In the genomic region with DNA sequence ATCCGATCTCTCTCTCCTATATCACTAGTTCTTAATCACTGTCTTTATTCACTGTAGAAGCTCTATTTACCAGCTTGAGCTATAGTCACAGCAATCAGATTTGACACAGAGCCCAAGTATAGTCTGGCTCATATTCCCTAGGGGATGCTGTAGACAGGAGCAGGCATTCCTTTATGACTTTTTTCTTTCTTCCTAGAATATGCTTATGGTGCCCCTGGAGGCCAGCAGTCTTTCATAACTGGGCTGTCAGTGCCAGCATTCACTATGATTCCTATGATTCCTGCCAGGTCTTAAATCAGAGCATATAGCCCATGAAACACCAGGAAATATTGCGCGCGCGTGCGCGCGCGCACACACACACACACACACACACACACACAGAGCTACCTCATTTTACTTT, we compare ENCODE assay signal across 12 mouse cellular contexts.
DNase-seq lines count a peak whose midpoint lies in the region; ATAC-seq and TF ChIP-seq lines count a peak whose summit lies in the region.
"Had no signal": no experiment of that assay in that cellular context is flagged by ENCODE, and none has a peak within 500 bp of the region (broad histone marks: within the 10 kb centered on the region; RNA-seq: fewer than 3 reads in every experiment).

No protein-coding gene starts in this region.

- no peak overlapping the region for H3K27ac ChIP-seq in cerebellum, adult 2 months (ENCODE audit: insufficient read depth, low read length)
- H3K27ac ChIP-seq in forebrain, embryonic 14.5 days (ENCODE audit: low read depth, low read length), result peak overlapping the region; percentile 15; the same call in 1 of the 2 replicates
- H3K27ac ChIP-seq in midbrain, embryonic 15.5 days, result no peak overlapping the region
- H3K27ac ChIP-seq: liver, embryonic 14.5 days had no signal

- ATAC-seq in forebrain, embryonic 14.5 days, result peak; percentile 93
- ATAC-seq in midbrain, embryonic 15.5 days (replicated peaks), result peak; percentile 92

- no peak overlapping the region for H3K4me3 ChIP-seq in cerebellum, adult 2 months (replicated peaks; ENCODE audit: insufficient read depth, low read depth, low read length)
- H3K4me3 ChIP-seq in forebrain, embryonic 14.5 days (ENCODE audit: low read depth, low read length), result no peak overlapping the region
- no peak overlapping the region for H3K4me3 ChIP-seq in midbrain, embryonic 15.5 days
- H3K4me3 ChIP-seq: myocyte had no signal

- H3K9me3 ChIP-seq in forebrain, embryonic 14.5 days (replicated peaks; ENCODE audit: control insufficient read depth, low read length), result no peaks in the 10 kb centered on the region
- no peaks in the 10 kb centered on the region for H3K9me3 ChIP-seq in midbrain, embryonic 15.5 days

- peaks cover 10% of the 10 kb centered on the region for H3K4me1 ChIP-seq in cerebellum, adult 2 months (ENCODE audit: control insufficient read depth, insufficient read depth, low read length)
- peaks cover 10% of the 10 kb centered on the region; the same call in 1 of the 2 replicates for H3K4me1 ChIP-seq in forebrain, embryonic 14.5 days (ENCODE audit: control insufficient read depth, insufficient read depth, low read length)
- peaks cover 4% of the 10 kb centered on the region; the same call in 1 of the 2 replicates for H3K4me1 ChIP-seq in midbrain, embryonic 15.5 days

- H3K4me2 ChIP-seq in forebrain, embryonic 14.5 days (ENCODE audit: low read length), result peak overlapping the region; percentile 5; the same call in 1 of the 2 replicates
- H3K4me2 ChIP-seq in midbrain, embryonic 15.5 days, result no peak overlapping the region

- H3K36me3 ChIP-seq in forebrain, embryonic 14.5 days (ENCODE audit: control insufficient read depth, insufficient read depth, low read length), result no peaks in the 10 kb centered on the region
- H3K36me3 ChIP-seq in midbrain, embryonic 15.5 days (replicated peaks), result no peaks in the 10 kb centered on the region

- TF ChIP-seq POLR2A in cerebellum, adult 2 months (IDR thresholded peaks at IDR 0.05; ENCODE audit: borderline replicate concordance, insufficient read depth, low read length), result no peak

- 27% methylated on average over 9 of the region's 9 CpGs for WGBS in cerebellum, adult 2 months
- 53% methylated on average over 9 of the region's 9 CpGs for WGBS in forebrain, embryonic 14.5 days
- WGBS in midbrain, embryonic 15.5 days, result 76% methylated on average over 9 of the region's 9 CpGs

- peak; percentile 20 for DNase-seq in embryo, embryonic 11 days
- no peak for DNase-seq in embryo, embryonic 9.5 days (ENCODE audit: extremely low spot score)
- peak; percentile 37 to 67 for DNase-seq in cerebellum, adult 2 months
- DNase-seq in forebrain, embryonic 14.5 days (ENCODE audit: low spot score), result peak; percentile 90
- no peak for DNase-seq in urinary bladder, postnatal 14 days (ENCODE audit: low spot score)
- DNase-seq in gastrocnemius, postnatal 4 days (ENCODE audit: low spot score in 2 of 2), result no peak
- no peak for DNase-seq in heart, postnatal 4 days
- DNase-seq: adrenal gland, postnatal 36 days; thymus, adult 18-20 months had no signal

- no peak overlapping the region for H3K9ac ChIP-seq in forebrain, embryonic 14.5 days (ENCODE audit: low read length)
- no peak overlapping the region for H3K9ac ChIP-seq in midbrain, embryonic 15.5 days
- H3K9ac ChIP-seq: liver, embryonic 14.5 days had no signal

- TF ChIP-seq CTCF in cerebellum, adult 2 months (IDR thresholded peaks at IDR 0.05; ENCODE audit: borderline replicate concordance, insufficient read depth, low read depth, low read length), result no peak

- H3K27me3 ChIP-seq in cerebellum, adult 2 months (ENCODE audit: control insufficient read depth, insufficient read depth, low read length), result no peaks in the 10 kb centered on the region
- H3K27me3 ChIP-seq in forebrain, embryonic 14.5 days (replicated peaks; ENCODE audit: control insufficient read depth, insufficient read depth, low read length), result no peaks in the 10 kb centered on the region
- H3K27me3 ChIP-seq in midbrain, embryonic 15.5 days (replicated peaks), result no peaks in the 10 kb centered on the region

Comparison
In these comparisons a context has a peak if more than half of its experiments do, and no peak if none do; other contexts are left out.
1. DNase-seq: peak in embryo, embryonic 11 days (single experiment), cerebellum, adult 2 months (2 of 2) and forebrain, embryonic 14.5 days (single experiment); none in embryo, embryonic 9.5 days (single experiment), urinary bladder, postnatal 14 days (single experiment), gastrocnemius, postnatal 4 days (0 of 2) and heart, postnatal 4 days (single experiment).